Mouse (Mus musculus) A20 (cell line): ENCODE data around the gene Tll2.

ENCODE experiments used
- DNase-seq: peaks from one replicate; pipeline ENCODE4 v3.0.0-alpha.2; 2011; ENCODE audit warnings: low read depth, low spot score

Gene Tll2

GRCm38 (mm10) chr19:41160388-41160787 lies 46.2 kb downstream of the Tll2 start:
- no peak for DNase-seq

- no peak for DNase-seq
Measured at GRCm38 (mm10) chr19:41154681-41155080, 52.0 kb downstream of the Tll2 start.

GRCm38 (mm10) chr19:41152462-41152861 lies 54.2 kb downstream of the Tll2 start:
- DNase-seq, result no peak

GRCm38 (mm10) chr19:41152016-41152370 lies 54.6 kb downstream of the Tll2 start:
- no peak for DNase-seq

- no peak for DNase-seq
Measured at GRCm38 (mm10) chr19:41151321-41152015, 55.2 kb downstream of the Tll2 start.

GRCm38 (mm10) chr19:41140961-41141360 lies 65.7 kb downstream of the Tll2 start:
- no peak for DNase-seq

- DNase-seq, result peak; percentile 2
Measured at GRCm38 (mm10) chr19:41139629-41140028, 67.0 kb downstream of the Tll2 start.

GRCm38 (mm10) chr19:41123009-41123408 lies 83.6 kb downstream of the Tll2 start:
- no peak for DNase-seq

GRCm38 (mm10) chr19:41119924-41120323 lies 86.7 kb downstream of the Tll2 start:
- no peak for DNase-seq

GRCm38 (mm10) chr19:41118346-41118745 lies 88.3 kb downstream of the Tll2 start:
- no peak for DNase-seq

- DNase-seq, result no peak
Measured at GRCm38 (mm10) chr19:41117334-41117733, 89.3 kb downstream of the Tll2 start.

- no peak for DNase-seq
Measured at GRCm38 (mm10) chr19:41114611-41115010, 92.0 kb downstream of the Tll2 start.

- no peak for DNase-seq
Measured at GRCm38 (mm10) chr19:41113911-41114531, 92.6 kb downstream of the Tll2 start.

- no peak for DNase-seq
Measured at GRCm38 (mm10) chr19:41112609-41113008, 94.0 kb downstream of the Tll2 start.

GRCm38 (mm10) chr19:41109991-41110390 lies 96.6 kb downstream of the Tll2 start:
- DNase-seq, result no peak

- DNase-seq, result no peak
Measured at GRCm38 (mm10) chr19:41109496-41109895, 97.1 kb downstream of the Tll2 start.

GRCm38 (mm10) chr19:41108666-41109065 lies 98.0 kb downstream of the Tll2 start:
- DNase-seq, result no peak

- peak; percentile 26 for DNase-seq
Measured at GRCm38 (mm10) chr19:41107530-41107929, 99.1 kb downstream of the Tll2 start.

GRCm38 (mm10) chr19:41104922-41105321 lies 101.7 kb downstream of the Tll2 start:
- peak; percentile 68 for DNase-seq

GRCm38 (mm10) chr19:41101390-41101789 lies 105.2 kb downstream of the Tll2 start:
- peak; percentile 29 for DNase-seq

GRCm38 (mm10) chr19:41100863-41101262 lies 105.8 kb downstream of the Tll2 start:
- DNase-seq, result no peak

- DNase-seq, result no peak
Measured at GRCm38 (mm10) chr19:41097038-41097437, 109.6 kb downstream of the Tll2 start.

GRCm38 (mm10) chr19:41091901-41092300 lies 114.7 kb downstream of the Tll2 start:
- no peak for DNase-seq
